Mouse (Mus musculus) kidney, adult 2 months (tissue): ENCODE measurements around the gene Try4. TPM values are rescaled to one million over a fixed set of nuclear protein-coding genes. Genes with fewer than 3 reads are reported as not detected.

Experiments
- DNase-seq: peaks from one replicate; pipeline ENCODE4 v3.0.0; 2021
- H3K27ac ChIP-seq: fragments of 200-500 bp; 2 replicates; pipeline ENCODE4 v1.5.1; 2012; ENCODE audit warnings: low read depth, low read length, control low read depth, inconsistent platforms; ENCODE audit not compliant: insufficient read depth
- H3K27me3 ChIP-seq: fragments of 200-500 bp; replicated peaks from 2 replicates; pipeline ENCODE4 v1.6.1; 2012; ENCODE audit warnings: mild to moderate bottlenecking, moderate library complexity, low read length, inconsistent platforms; ENCODE audit not compliant: control insufficient read depth, insufficient read depth
- H3K36me3 ChIP-seq: fragments of 200-500 bp; 2 replicates; pipeline ENCODE4 v1.6.1; 2012; ENCODE audit warnings: mild to moderate bottlenecking, moderate library complexity, low read length, inconsistent platforms; ENCODE audit not compliant: control insufficient read depth, insufficient read depth
- H3K4me1 ChIP-seq: fragments of 200-500 bp; 2 replicates; pipeline ENCODE4 v1.6.1; 2011; ENCODE audit warnings: low read length; ENCODE audit not compliant: control insufficient read depth, insufficient read depth
- H3K4me3 ChIP-seq: fragments of 200-500 bp; 2 replicates; pipeline ENCODE4 v1.5.1; 2011; ENCODE audit warnings: mild to moderate bottlenecking, low read depth, low read length, control low read depth; ENCODE audit not compliant: insufficient read depth
- CTCF ChIP-seq: fragments of 200-500 bp; conservative IDR thresholded peaks from 2 replicates; pipeline ENCODE4 v1.5.1; 2011; ENCODE audit warnings: low read depth, mild to moderate bottlenecking, control low read depth, low read length, moderate library complexity, mixed read lengths; ENCODE audit not compliant: insufficient read depth, insufficient read length
- POLR2A ChIP-seq: fragments of 200-500 bp; IDR thresholded peaks from one replicate; pipeline ENCODE4 v1.6.1; 2011; ENCODE audit warnings: low read depth, low read length, control low read depth
- WGBS: fragments of 180-500 bp; shearing (Covaris S2); methylation state at CpG from one replicate; pipeline ENCODE4 v1.1.7; 2018; 5-methylcytosine and 5-hydroxymethylcytosine counted together
- polyA plus RNA-seq: library from polyadenylated mRNA; depleted of rRNA; stranded (reverse); fragments of >200 nt; gene quantifications from 2 replicates; pipeline ENCODE4 v1.2.3, GENCODE M21; 2012; rRNA removed

The Try4 gene
- polyA plus RNA-seq, 1 experiment, result 0.20 TPM

- no peaks in the 10 kb centered on the region for H3K36me3 ChIP-seq
- DNase-seq, result no peak
- no peaks in the 10 kb centered on the region for H3K27me3 ChIP-seq
- no peaks in the 10 kb centered on the region for H3K4me1 ChIP-seq
- 70% methylated on average over 2 of the region's 2 CpGs for WGBS
- H3K27ac ChIP-seq, result no peak within 1 kb of the TSS
- no peak within 1 kb of the TSS for H3K4me3 ChIP-seq
- TF ChIP-seq POLR2A (no peak), CTCF (no peak)
Observed at GRCm38 (mm10) chr6:41353932-41354331, 51.9 kb downstream of the Try4 start, which contains the start of gene Try10. Try10 (plus strand) TSS chr6:41354105.

Other genes with a start within 250 kb of the Try4 start
- gene Try5, start 14.6 kb downstream of the Try4 start, polyA plus RNA-seq, result not detected in 2 replicates
- not detected in 2 replicates for gene Try10, start 51.8 kb downstream of the Try4 start, polyA plus RNA-seq
- gene Prss3, start 75.4 kb downstream of the Try4 start, polyA plus RNA-seq, result not detected in 2 replicates
- not detected in 2 replicates for gene Gm5771, start 90.1 kb downstream of the Try4 start, polyA plus RNA-seq
- gene Gm10334, start 143.9 kb downstream of the Try4 start, polyA plus RNA-seq, result not detected in 2 replicates
- not detected in 2 replicates for gene Prss1, start 156.7 kb downstream of the Try4 start, polyA plus RNA-seq
- gene Prss2, start 219.5 kb downstream of the Try4 start, polyA plus RNA-seq, result not detected in 2 replicates